Mouse (Mus musculus) brain, embryonic 14.5 days (tissue): ENCODE measurements around the gene Zfp322a.
"Not testable (repeated sequence)": the region's sequence is repeated elsewhere in the genome, so short reads cannot be mapped to it uniquely, and the experiment has no call there.

ENCODE experiments used
- CTCF ChIP-seq: fragments of 200-500 bp; IDR thresholded peaks from 2 replicates; pipeline ENCODE4 v1.5.1; 2012; ENCODE audit warnings: inconsistent platforms, mild to moderate bottlenecking, moderate library complexity, borderline replicate concordance; ENCODE audit not compliant: insufficient read depth, insufficient read length; ENCODE audit errors: extremely low read depth
- POLR2A ChIP-seq: fragments of 200-500 bp; IDR thresholded peaks from 2 replicates; pipeline ENCODE4 v1.6.1; 2012; ENCODE audit warnings: mild to moderate bottlenecking, inconsistent platforms, borderline replicate concordance; ENCODE audit not compliant: poor library complexity, insufficient read depth, insufficient read length, severe bottlenecking; ENCODE audit errors: extremely low read depth

- not testable (repeated sequence) for TF ChIP-seq POLR2A, CTCF
These were observed 60.2 kb downstream of the Zfp322a start for GRCm38 (mm10) chr13:23308639-23309307.
